Mouse (Mus musculus): ENCODE measurements around the gene Dhrs4. TPM values are rescaled to one million over a fixed set of nuclear protein-coding genes. Genes with fewer than 3 reads are reported as not detected.
A peak's percentile ranks its signal among the peaks of the same experiment; 100 is the strongest.

Gene Dhrs4
- 17.5 and 33.7 TPM in 2 replicates for polyA plus RNA-seq (2012; ENCODE audit: insufficient read depth, low replicate concordance)

GRCm38 (mm10) chr14:55478651-55479599 lies at the start of gene Dhrs4:
Gene Dhrs4 (plus strand): TSS chr14:55478758.
- no peaks in the 10 kb centered on the region for H3K36me3 ChIP-seq (replicated peaks; ENCODE audit: low read length)
- H3K4me3 ChIP-seq (replicated peaks) = peak within 1 kb of the TSS; percentile 96
- no peaks in the 10 kb centered on the region for H3K27me3 ChIP-seq (replicated peaks)
- TF ChIP-seq FLI1 (IDR thresholded peaks at IDR 0.05; ENCODE audit: low read length) = no peak
- TF ChIP-seq GATA1 (IDR thresholded peaks at IDR 0.05; ENCODE audit: borderline replicate concordance, low read length) = no peak
- no peaks in the 10 kb centered on the region for H3K9me3 ChIP-seq
- H3K4me1 ChIP-seq = peaks cover 25% of the 10 kb centered on the region

DNA sequence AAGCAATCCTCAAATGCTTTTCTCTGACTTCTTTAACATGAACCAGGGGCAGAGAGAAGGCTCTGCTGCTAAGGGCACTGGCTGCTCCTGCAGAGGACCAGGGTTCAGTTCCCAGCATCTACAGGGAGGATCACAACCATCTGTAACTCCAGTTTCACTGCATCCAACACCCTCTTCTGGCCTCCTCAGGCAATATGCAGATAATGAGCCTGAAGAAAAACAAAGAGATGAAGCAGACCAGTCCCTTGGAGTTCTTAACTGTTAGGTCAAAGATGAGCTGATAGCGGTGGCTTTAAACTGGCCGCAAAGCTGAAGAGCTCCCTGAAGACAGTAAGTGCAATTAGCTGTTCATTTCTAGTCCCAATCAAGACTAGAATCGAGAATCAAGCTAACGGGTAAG lies 48.3 kb upstream of the Dhrs4 start:
- no peak for TF ChIP-seq GATA1 (IDR thresholded peaks at IDR 0.05; ENCODE audit: borderline replicate concordance, low read length)
- TF ChIP-seq FLI1 (IDR thresholded peaks at IDR 0.05; ENCODE audit: low read length) = no peak
- Histone ChIP-seq H3K27me3 (replicated peaks) (peaks cover 6% of the 10 kb centered on the region), H3K4me3 (replicated peaks) (no peak overlapping the region), H3K36me3 (replicated peaks; ENCODE audit: low read length) (no peaks in the 10 kb centered on the region), H3K4me1 (peaks cover 51% of the 10 kb centered on the region), H3K9me3 (peaks cover 6% of the 10 kb centered on the region)

DNA sequence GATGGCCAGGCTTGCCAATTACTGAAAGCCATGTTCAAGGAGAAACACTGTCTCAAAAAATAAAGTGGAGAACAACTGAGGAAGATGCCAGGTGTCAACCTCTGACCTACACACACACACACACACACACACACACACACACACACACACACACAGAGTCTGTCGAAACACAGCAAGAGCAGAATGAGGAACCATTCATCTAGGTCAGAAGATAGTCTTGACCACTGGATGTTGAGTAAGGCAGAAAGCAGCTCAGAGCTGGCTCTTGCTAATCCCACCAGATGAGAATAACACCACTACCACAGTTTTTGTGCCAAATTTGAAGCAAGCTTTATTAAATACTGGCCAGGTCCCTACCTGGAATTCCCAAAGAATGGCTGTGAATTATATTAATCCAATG lies 45.5 kb upstream of the Dhrs4 start:
- Histone ChIP-seq H3K27me3 (replicated peaks) (peaks cover 3% of the 10 kb centered on the region), H3K9me3 (peaks cover 6% of the 10 kb centered on the region)
- TF ChIP-seq GATA1 (IDR thresholded peaks at IDR 0.05; ENCODE audit: borderline replicate concordance, low read length) = no peak

DNA sequence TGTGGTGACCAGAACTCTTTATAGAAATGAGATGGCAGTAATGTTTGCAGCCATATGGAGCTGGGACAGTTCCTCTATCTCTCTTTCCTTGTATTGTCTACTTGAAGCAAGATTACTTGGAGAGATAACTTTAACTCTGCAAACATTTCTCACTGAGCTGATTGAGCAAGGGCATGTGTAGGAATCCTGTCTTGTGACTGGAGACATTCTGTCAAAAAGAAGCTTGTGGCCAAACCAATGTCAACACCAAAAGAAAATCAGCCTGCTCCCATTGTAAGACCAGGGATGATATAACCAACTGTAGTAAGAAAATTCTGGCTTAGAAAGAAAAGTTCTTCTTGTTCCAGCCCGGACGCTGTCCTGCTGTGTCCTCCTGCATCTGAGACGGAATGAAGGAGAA lies 43.7 kb upstream of the Dhrs4 start:
- Histone ChIP-seq H3K36me3 (replicated peaks; ENCODE audit: low read length) (no peaks in the 10 kb centered on the region), H3K27me3 (replicated peaks) (peaks cover 7% of the 10 kb centered on the region), H3K9me3 (peaks cover 6% of the 10 kb centered on the region), H3K4me1 (peaks cover 48% of the 10 kb centered on the region), H3K4me3 (replicated peaks) (no peak overlapping the region)
- TF ChIP-seq GATA1 (IDR thresholded peaks at IDR 0.05; ENCODE audit: borderline replicate concordance, low read length) = no peak
- TF ChIP-seq FLI1 (IDR thresholded peaks at IDR 0.05; ENCODE audit: low read length) = no peak

More for the DNA sequence above, 45.5 kb upstream of the Dhrs4 start:
- Histone ChIP-seq H3K4me3 (replicated peaks) (no peak overlapping the region), H3K4me1 (peaks cover 46% of the 10 kb centered on the region), H3K36me3 (replicated peaks; ENCODE audit: low read length) (no peaks in the 10 kb centered on the region)

DNA sequence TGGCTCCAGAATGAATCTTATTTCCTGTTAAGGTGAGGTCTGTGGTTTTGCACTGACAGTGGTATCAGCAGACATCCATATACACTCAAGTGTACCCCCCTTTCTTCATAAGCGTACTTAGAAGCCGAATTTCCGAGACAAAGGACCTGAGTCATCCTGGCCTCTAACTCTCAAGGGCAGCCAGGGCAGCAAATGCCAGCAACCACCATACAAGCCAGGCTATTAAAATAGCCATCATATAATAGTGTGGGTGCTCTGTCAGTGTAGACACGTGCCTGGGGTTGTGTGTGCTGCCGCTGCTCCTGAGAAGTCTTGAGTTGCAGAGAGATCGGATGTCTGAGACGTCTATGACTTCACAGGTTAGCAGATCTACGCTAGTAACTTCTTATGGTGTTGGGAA lies 41.4 kb upstream of the Dhrs4 start:
- no peak for TF ChIP-seq GATA1 (IDR thresholded peaks at IDR 0.05; ENCODE audit: borderline replicate concordance, low read length)
- no peak for TF ChIP-seq FLI1 (IDR thresholded peaks at IDR 0.05; ENCODE audit: low read length)
- Histone ChIP-seq H3K9me3 (no peaks in the 10 kb centered on the region), H3K4me1 (peaks cover 47% of the 10 kb centered on the region), H3K4me3 (replicated peaks) (no peak overlapping the region), H3K27me3 (replicated peaks) (peaks cover 16% of the 10 kb centered on the region), H3K36me3 (replicated peaks; ENCODE audit: low read length) (no peaks in the 10 kb centered on the region)

DNA sequence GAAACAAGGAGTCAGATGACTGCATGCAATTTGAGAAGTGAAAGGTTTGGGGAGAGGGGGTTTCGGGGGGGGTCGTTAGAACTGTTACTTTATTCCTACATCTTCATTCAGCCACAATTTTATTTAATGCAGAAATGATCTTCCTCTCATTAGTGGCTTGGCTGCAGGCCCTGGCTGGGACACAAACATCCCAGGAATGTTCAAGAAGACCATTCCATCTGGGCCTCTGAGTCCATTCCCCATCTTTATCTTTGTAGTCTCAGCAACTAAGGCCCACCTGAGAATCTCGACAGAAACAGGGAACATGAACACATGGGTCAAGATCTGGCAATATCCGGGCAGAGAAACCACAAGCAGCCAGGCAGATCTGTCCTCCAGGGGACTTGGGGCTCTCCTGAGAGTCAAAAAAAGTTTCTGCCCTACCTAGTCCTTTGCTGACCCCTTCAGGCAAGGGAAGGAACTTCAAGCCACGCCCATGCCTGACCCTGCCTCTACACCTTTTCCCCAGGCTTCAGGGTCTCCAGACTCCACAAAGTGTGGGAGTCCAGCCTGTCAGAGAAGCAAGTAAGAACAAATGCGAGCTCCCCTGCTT lies 40.3 kb upstream of the Dhrs4 start:
- peaks cover 41% of the 10 kb centered on the region for H3K4me1 ChIP-seq
- no peaks in the 10 kb centered on the region for H3K36me3 ChIP-seq (replicated peaks; ENCODE audit: low read length)
- H3K4me3 ChIP-seq (replicated peaks) = no peak overlapping the region
- TF ChIP-seq GATA1 (IDR thresholded peaks at IDR 0.05; ENCODE audit: borderline replicate concordance, low read length) (no peak), FLI1 (IDR thresholded peaks at IDR 0.05; ENCODE audit: low read length) (no peak)
- H3K27me3 ChIP-seq (replicated peaks) = peaks cover 17% of the 10 kb centered on the region
- no peaks in the 10 kb centered on the region for H3K9me3 ChIP-seq

DNA sequence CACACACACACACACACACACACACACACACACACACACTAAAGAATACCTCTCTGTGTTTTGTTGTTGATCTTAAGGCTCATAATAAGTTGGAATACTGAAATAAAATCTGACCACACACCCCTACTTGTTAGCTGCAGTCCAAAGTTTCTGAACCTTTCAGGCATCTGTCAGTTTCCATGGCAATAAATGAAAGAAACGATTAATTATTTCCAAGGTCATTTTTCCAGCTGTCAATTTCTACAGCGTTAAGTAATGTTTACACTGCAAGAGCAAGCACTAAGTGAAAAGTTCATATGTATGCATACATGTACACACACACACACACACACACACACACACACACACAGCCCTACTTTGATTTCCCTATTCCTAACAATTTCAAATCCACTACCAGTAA lies 20.9 kb upstream of the Dhrs4 start:
- Histone ChIP-seq H3K4me3 (replicated peaks) (no peak overlapping the region), H3K27me3 (replicated peaks) (peaks cover 28% of the 10 kb centered on the region), H3K9me3 (peaks cover 27% of the 10 kb centered on the region), H3K36me3 (replicated peaks; ENCODE audit: low read length) (no peaks in the 10 kb centered on the region), H3K4me1 (no peaks in the 10 kb centered on the region)
- TF ChIP-seq GATA1 (IDR thresholded peaks at IDR 0.05; ENCODE audit: borderline replicate concordance, low read length) = no peak
- TF ChIP-seq FLI1 (IDR thresholded peaks at IDR 0.05; ENCODE audit: low read length) = no peak

GRCm38 (mm10) chr14:55458273-55458672 lies 20.3 kb upstream of the Dhrs4 start:
- TF ChIP-seq FLI1 (IDR thresholded peaks at IDR 0.05; ENCODE audit: low read length) (no peak), GATA1 (IDR thresholded peaks at IDR 0.05; ENCODE audit: borderline replicate concordance, low read length) (no peak)
- Histone ChIP-seq H3K4me3 (replicated peaks) (no peak overlapping the region), H3K4me1 (no peaks in the 10 kb centered on the region), H3K9me3 (peaks cover 23% of the 10 kb centered on the region), H3K36me3 (replicated peaks; ENCODE audit: low read length) (no peaks in the 10 kb centered on the region), H3K27me3 (replicated peaks) (peaks cover 33% of the 10 kb centered on the region)

- TF ChIP-seq GATA1 (IDR thresholded peaks at IDR 0.05; ENCODE audit: borderline replicate concordance, low read length) = no peak
- no peak for TF ChIP-seq FLI1 (IDR thresholded peaks at IDR 0.05; ENCODE audit: low read length)
- H3K4me1 ChIP-seq = no peaks in the 10 kb centered on the region
- peaks cover 18% of the 10 kb centered on the region for H3K9me3 ChIP-seq
- H3K27me3 ChIP-seq (replicated peaks) = peaks cover 33% of the 10 kb centered on the region
- H3K4me3 ChIP-seq (replicated peaks) = no peak overlapping the region
- no peaks in the 10 kb centered on the region for H3K36me3 ChIP-seq (replicated peaks; ENCODE audit: low read length)
Observed at GRCm38 (mm10) chr14:55458761-55459160, 19.8 kb upstream of the Dhrs4 start.

DNA sequence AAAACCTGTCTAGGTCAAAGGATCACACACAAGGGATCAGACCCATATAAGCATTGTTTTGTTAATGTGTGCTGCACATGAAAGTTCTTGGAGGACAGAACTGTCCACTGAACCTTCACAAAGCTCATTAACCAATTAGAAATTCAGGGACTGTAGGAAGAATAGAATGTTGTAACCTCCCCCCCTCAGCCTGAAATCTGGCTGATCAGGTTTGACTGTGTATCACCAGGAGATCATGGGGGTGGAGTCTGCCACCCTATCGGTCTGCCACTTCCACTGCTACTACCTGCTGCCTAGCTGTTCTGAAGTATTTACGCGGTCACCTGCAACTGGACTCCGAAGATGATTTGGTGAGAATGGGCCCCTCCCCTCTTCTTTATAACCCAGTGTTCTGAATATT lies 18.8 kb upstream of the Dhrs4 start:
- H3K27me3 ChIP-seq (replicated peaks) = peaks cover 40% of the 10 kb centered on the region
- H3K4me1 ChIP-seq = no peaks in the 10 kb centered on the region
- TF ChIP-seq GATA1 (IDR thresholded peaks at IDR 0.05; ENCODE audit: borderline replicate concordance, low read length) (no peak), FLI1 (IDR thresholded peaks at IDR 0.05; ENCODE audit: low read length) (no peak)
- H3K4me3 ChIP-seq (replicated peaks) = no peak overlapping the region
- no peaks in the 10 kb centered on the region for H3K36me3 ChIP-seq (replicated peaks; ENCODE audit: low read length)
- peaks cover 12% of the 10 kb centered on the region for H3K9me3 ChIP-seq

Data from megakaryocyte, embryonic 14.5 days (primary cell).